ENCODE assay signal across 20 mouse cellular contexts in genomic region chr11:77141938-77142337, GRCm38 (mm10). TPM values are rescaled to one million over a fixed set of nuclear protein-coding genes. Genes with fewer than 3 reads are reported as not detected.
A peak's percentile ranks its signal among the peaks of the same experiment; 100 is the strongest.
DNase-seq lines count a peak whose midpoint lies in the region; ATAC-seq lines count a peak whose summit lies in the region.
"Had no signal": no experiment of that assay in that cellular context is flagged by ENCODE, and none has a peak within 500 bp of the region (broad histone marks: within the 10 kb centered on the region; RNA-seq: fewer than 3 reads in every experiment).

No protein-coding gene starts in this region.

- intact Hi-C loops in heart, postnatal 25 days (cut with DNase I): no loop called here
- intact Hi-C loops in left cerebral cortex, postnatal 25 days (cut with DNase I): no loop called here

- H3K27me3 ChIP-seq in forebrain, embryonic 15.5 days: no peaks in the 10 kb centered on the region
- H3K27me3 ChIP-seq: embryonic facial prominence, embryonic 12.5 days had no signal

- no peaks in the 10 kb centered on the region for H3K36me3 ChIP-seq in forebrain, embryonic 15.5 days
- H3K36me3 ChIP-seq: embryonic facial prominence, embryonic 12.5 days; heart, embryonic 10.5 days; hindbrain, embryonic 10.5 days had no signal

- H3K4me3 ChIP-seq in forebrain, embryonic 15.5 days: no peak overlapping the region
- H3K4me3 ChIP-seq: embryonic facial prominence, embryonic 12.5 days; heart, embryonic 10.5 days; hindbrain, embryonic 10.5 days had no signal

- no peak overlapping the region for H3K27ac ChIP-seq in forebrain, embryonic 15.5 days (replicated peaks)
- H3K27ac ChIP-seq: embryonic facial prominence, embryonic 12.5 days; heart, embryonic 10.5 days; hindbrain, embryonic 10.5 days; hindbrain, embryonic 14.5 days had no signal

- no peaks in the 10 kb centered on the region for H3K4me1 ChIP-seq in forebrain, embryonic 15.5 days
- H3K4me1 ChIP-seq: embryonic facial prominence, embryonic 12.5 days had no signal

- H3K9ac ChIP-seq in forebrain, embryonic 15.5 days (replicated peaks): no peak overlapping the region
- H3K9ac ChIP-seq: embryonic facial prominence, embryonic 12.5 days; forebrain, postnatal 0 days; hindbrain, embryonic 14.5 days had no signal

- no peaks in the 10 kb centered on the region for H3K9me3 ChIP-seq in forebrain, embryonic 15.5 days
- H3K9me3 ChIP-seq: embryonic facial prominence, embryonic 12.5 days; heart, embryonic 10.5 days; hindbrain, embryonic 10.5 days had no signal

- peak; percentile 27 for DNase-seq in heart, adult 11 months
- no peak for DNase-seq in heart, postnatal 25 days (ENCODE audit: low spot score)
- peak; percentile 57 for DNase-seq in 416B (ENCODE audit: low read depth)
- no peak for DNase-seq in left cerebral cortex, postnatal 25 days (ENCODE audit: low spot score in 2 of 2)
- DNase-seq: adrenal gland, adult 8-10 months; adrenal gland, postnatal 36 days; cerebellum, adult 11 months; cerebellum, adult 8-10 months; cerebellum, postnatal 14 days; forebrain, postnatal 0 days; gastrocnemius, postnatal 25 days; heart, adult 18-20 months; heart, postnatal 10 days had no signal

- WGBS in forebrain, embryonic 15.5 days: 79% methylated on average over 6 of the region's 6 CpGs

- no peak overlapping the region for H3K4me2 ChIP-seq in forebrain, embryonic 15.5 days (replicated peaks)
- H3K4me2 ChIP-seq: embryonic facial prominence, embryonic 12.5 days; hindbrain, embryonic 14.5 days had no signal

- ATAC-seq in common myeloid progenitor, adult 5-6 weeks (replicated peaks; ENCODE audit: low read depth, poor library complexity, severe bottlenecking): peak; percentile 95
- peak; percentile 78 for ATAC-seq in megakaryocyte, adult 5-6 weeks (ENCODE audit: poor library complexity, severe bottlenecking)
- ATAC-seq in forebrain, embryonic 15.5 days (replicated peaks): no peak
- ATAC-seq: forebrain, postnatal 0 days had no signal

RNA-seq across cellular contexts. Expression of gene Efcab5, which starts 46.8 kb away (rescaled TPM):
- under 1 TPM; 0.25 to 0.65 TPM for total RNA-seq in heart, postnatal 25 days (2021)
- total RNA-seq in common myeloid progenitor, adult 5-6 weeks (2017): 0.55 and 0.92 TPM in 2 replicates
- total RNA-seq in megakaryocyte, adult 5-6 weeks (2015): 1.3 TPM in 2 replicates
- 0.99 and 2.6 TPM in 2 replicates for total RNA-seq in megakaryocyte, adult 5-6 weeks (2017)
- 1 to 10 TPM; 2.8 to 3.2 TPM for total RNA-seq in left cerebral cortex, postnatal 25 days (2021)
- 0.59 and 0.77 TPM in 2 replicates for polyA plus RNA-seq in forebrain, embryonic 15.5 days (2015; fragmentation: Nextera tagmentation; extraction: Ambion mirVana)

Comparison
In these comparisons a context has a peak if more than half of its experiments do, and no peak if none do; other contexts are left out.
1. DNase-seq: peak in heart, adult 11 months (single experiment) and 416B (single experiment); none in heart, postnatal 25 days (single experiment) and left cerebral cortex, postnatal 25 days (0 of 2).